Mouse (Mus musculus): Measurements from ENCODE around the gene Ints5. TPM values are rescaled to one million over a fixed set of nuclear protein-coding genes. Genes with fewer than 3 reads are reported as not detected.

The Ints5 gene
- polyA plus RNA-seq (2012), result 3.1 and 3.7 TPM in 2 replicates

GRCm38 (mm10) chr19:8892829-8893766 lies at the start of gene Ints5:
Gene Ints5, plus strand, starts transcription at chr19:8893005.
- H3K4me1 ChIP-seq (ENCODE audit: control insufficient read depth), result peaks cover 81% of the 10 kb centered on the region
- H3K9me3 ChIP-seq (ENCODE audit: control insufficient read depth, low read length), result peaks cover 3% of the 10 kb centered on the region; the same call in 1 of the 2 replicates
- peaks cover 53% of the 10 kb centered on the region for H3K36me3 ChIP-seq (ENCODE audit: control insufficient read depth)
- H3K27me3 ChIP-seq (ENCODE audit: control insufficient read depth), result no peaks in the 10 kb centered on the region
- peak within 1 kb of the TSS; percentile 85 for H3K4me3 ChIP-seq (replicated peaks)
- no peak for TF ChIP-seq TAL1 (IDR thresholded peaks at IDR 0.05; ENCODE audit: low read length)
- no peak for TF ChIP-seq GATA1 (IDR thresholded peaks at IDR 0.05; ENCODE audit: low read length)

- Histone ChIP-seq H3K4me1 (ENCODE audit: control insufficient read depth) (peaks cover 19% of the 10 kb centered on the region), H3K36me3 (ENCODE audit: control insufficient read depth) (peaks cover 63% of the 10 kb centered on the region), H3K4me3 (replicated peaks) (no peak overlapping the region), H3K9me3 (ENCODE audit: control insufficient read depth, low read length) (no peaks in the 10 kb centered on the region), H3K27me3 (ENCODE audit: control insufficient read depth) (no peaks in the 10 kb centered on the region)
- no peak for TF ChIP-seq GATA1 (IDR thresholded peaks at IDR 0.05; ENCODE audit: low read length)
- no peak for TF ChIP-seq TAL1 (IDR thresholded peaks at IDR 0.05; ENCODE audit: low read length)
These were observed 48.3 kb upstream of the Ints5 start for GRCm38 (mm10) chr19:8844371-8845129.

- H3K4me3 ChIP-seq (replicated peaks), result no peak overlapping the region
- no peak for TF ChIP-seq TAL1 (IDR thresholded peaks at IDR 0.05; ENCODE audit: low read length)
- TF ChIP-seq GATA1 (IDR thresholded peaks at IDR 0.05; ENCODE audit: low read length), result no peak
- peaks cover 9% of the 10 kb centered on the region for H3K27me3 ChIP-seq (ENCODE audit: control insufficient read depth)
- H3K4me1 ChIP-seq (ENCODE audit: control insufficient read depth), result peaks cover 8% of the 10 kb centered on the region
- H3K9me3 ChIP-seq (ENCODE audit: control insufficient read depth, low read length), result no peaks in the 10 kb centered on the region
- peaks cover 45% of the 10 kb centered on the region for H3K36me3 ChIP-seq (ENCODE audit: control insufficient read depth)
These were observed 44.4 kb upstream of the Ints5 start for GRCm38 (mm10) chr19:8848356-8848755.

GRCm38 (mm10) chr19:8850402-8850901 lies 42.4 kb upstream of the Ints5 start, which contains the start of gene Lrrn4cl:
Gene Lrrn4cl, plus strand, starts transcription at chr19:8850768.
- Histone ChIP-seq H3K4me3 (replicated peaks) (no peak within 1 kb of the TSS), H3K27me3 (ENCODE audit: control insufficient read depth) (peaks cover 11% of the 10 kb centered on the region), H3K9me3 (ENCODE audit: control insufficient read depth, low read length) (no peaks in the 10 kb centered on the region), H3K4me1 (ENCODE audit: control insufficient read depth) (peaks cover 8% of the 10 kb centered on the region), H3K36me3 (ENCODE audit: control insufficient read depth) (peaks cover 34% of the 10 kb centered on the region)
- no peak for TF ChIP-seq TAL1 (IDR thresholded peaks at IDR 0.05; ENCODE audit: low read length)
- TF ChIP-seq GATA1 (IDR thresholded peaks at IDR 0.05; ENCODE audit: low read length), result no peak

- Histone ChIP-seq H3K4me3 (replicated peaks) (no peak overlapping the region), H3K9me3 (ENCODE audit: control insufficient read depth, low read length) (no peaks in the 10 kb centered on the region), H3K4me1 (ENCODE audit: control insufficient read depth) (peaks cover 8% of the 10 kb centered on the region), H3K36me3 (ENCODE audit: control insufficient read depth) (peaks cover 22% of the 10 kb centered on the region), H3K27me3 (ENCODE audit: control insufficient read depth) (peaks cover 11% of the 10 kb centered on the region)
- TF ChIP-seq TAL1 (IDR thresholded peaks at IDR 0.05; ENCODE audit: low read length) (no peak), GATA1 (IDR thresholded peaks at IDR 0.05; ENCODE audit: low read length) (no peak)
These were observed 41.2 kb upstream of the Ints5 start for GRCm38 (mm10) chr19:8851639-8852038.

GRCm38 (mm10) chr19:8852236-8852928 lies 40.4 kb upstream of the Ints5 start:
- Histone ChIP-seq H3K27me3 (ENCODE audit: control insufficient read depth) (peaks cover 11% of the 10 kb centered on the region), H3K36me3 (ENCODE audit: control insufficient read depth) (peaks cover 15% of the 10 kb centered on the region), H3K4me3 (replicated peaks) (no peak overlapping the region), H3K4me1 (ENCODE audit: control insufficient read depth) (peaks cover 8% of the 10 kb centered on the region), H3K9me3 (ENCODE audit: control insufficient read depth, low read length) (no peaks in the 10 kb centered on the region)
- no peak for TF ChIP-seq TAL1 (IDR thresholded peaks at IDR 0.05; ENCODE audit: low read length)
- no peak for TF ChIP-seq GATA1 (IDR thresholded peaks at IDR 0.05; ENCODE audit: low read length)

- peaks cover 7% of the 10 kb centered on the region for H3K36me3 ChIP-seq (ENCODE audit: control insufficient read depth)
- H3K9me3 ChIP-seq (ENCODE audit: control insufficient read depth, low read length), result no peaks in the 10 kb centered on the region
- no peak for TF ChIP-seq GATA1 (IDR thresholded peaks at IDR 0.05; ENCODE audit: low read length)
- no peak for TF ChIP-seq TAL1 (IDR thresholded peaks at IDR 0.05; ENCODE audit: low read length)
- peaks cover 8% of the 10 kb centered on the region for H3K4me1 ChIP-seq (ENCODE audit: control insufficient read depth)
- H3K27me3 ChIP-seq (ENCODE audit: control insufficient read depth), result peaks cover 11% of the 10 kb centered on the region
- no peak overlapping the region for H3K4me3 ChIP-seq (replicated peaks)
These were observed 39.7 kb upstream of the Ints5 start for GRCm38 (mm10) chr19:8853117-8853516.

GRCm38 (mm10) chr19:8857689-8858088 lies 35.1 kb upstream of the Ints5 start:
- Histone ChIP-seq H3K9me3 (ENCODE audit: control insufficient read depth, low read length) (no peaks in the 10 kb centered on the region), H3K4me3 (replicated peaks) (no peak overlapping the region), H3K36me3 (ENCODE audit: control insufficient read depth) (no peaks in the 10 kb centered on the region), H3K27me3 (ENCODE audit: control insufficient read depth) (0 out of 2 replicates have a peak, but pooled peaks cover 2% of the 10 kb centered on the region), H3K4me1 (ENCODE audit: control insufficient read depth) (no peaks in the 10 kb centered on the region)
- TF ChIP-seq TAL1 (IDR thresholded peaks at IDR 0.05; ENCODE audit: low read length) (no peak), GATA1 (IDR thresholded peaks at IDR 0.05; ENCODE audit: low read length) (no peak)

Data from erythroblast, embryonic 14.5 days (primary cell).